Mouse (Mus musculus) layer of hippocampus, adult 9-10 months (tissue): ENCODE results near the gene Il1rapl1.
"Not testable (repeated sequence)": the region's sequence is repeated elsewhere in the genome, so short reads cannot be mapped to it uniquely, and the experiment has no call there.

ENCODE experiments used
- DNase-seq: peaks from one replicate; pipeline ENCODE4 v3.0.0; 2022; ENCODE audit warnings: low spot score

The Il1rapl1 gene

DNA sequence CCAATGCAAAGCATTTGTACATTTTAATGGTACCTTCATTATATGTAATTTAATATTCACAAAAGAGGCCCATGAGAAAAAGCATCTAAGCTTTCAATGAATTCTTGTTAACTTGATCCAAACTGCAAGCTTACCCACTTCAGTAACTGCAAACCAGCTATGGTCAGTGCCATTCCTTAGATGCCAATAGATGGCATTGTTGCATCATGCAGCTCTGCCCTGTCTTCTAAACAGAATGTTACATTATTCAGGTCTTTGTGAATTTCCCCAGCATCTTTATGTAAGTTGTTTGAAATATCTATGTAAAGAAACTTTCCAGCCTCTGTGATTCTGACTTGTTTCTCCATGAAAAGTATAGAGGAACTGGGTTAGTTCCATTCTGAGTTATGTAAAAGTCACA is 514.5 kb downstream of the Il1rapl1 start:
- peak; percentile 9 for DNase-seq

DNA sequence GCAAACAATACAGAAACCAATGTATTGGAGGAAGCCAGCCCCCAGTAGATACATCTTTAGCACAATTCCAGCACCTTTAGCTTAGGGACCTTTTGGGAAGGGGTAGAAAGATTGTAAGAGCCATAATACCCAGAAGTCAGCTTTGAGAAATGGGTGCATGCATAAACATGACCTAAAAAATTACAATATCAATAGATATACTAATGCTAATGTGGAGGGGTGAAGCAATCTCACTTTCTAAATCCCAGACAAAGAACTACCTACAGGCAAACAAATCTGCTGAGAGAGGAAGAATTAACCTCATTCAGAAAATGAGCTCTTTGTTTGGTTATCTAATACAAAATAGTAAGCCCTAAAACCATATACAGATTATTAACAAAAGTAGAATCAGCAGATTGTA is 607.4 kb downstream of the Il1rapl1 start:
- DNase-seq = no peak

DNA sequence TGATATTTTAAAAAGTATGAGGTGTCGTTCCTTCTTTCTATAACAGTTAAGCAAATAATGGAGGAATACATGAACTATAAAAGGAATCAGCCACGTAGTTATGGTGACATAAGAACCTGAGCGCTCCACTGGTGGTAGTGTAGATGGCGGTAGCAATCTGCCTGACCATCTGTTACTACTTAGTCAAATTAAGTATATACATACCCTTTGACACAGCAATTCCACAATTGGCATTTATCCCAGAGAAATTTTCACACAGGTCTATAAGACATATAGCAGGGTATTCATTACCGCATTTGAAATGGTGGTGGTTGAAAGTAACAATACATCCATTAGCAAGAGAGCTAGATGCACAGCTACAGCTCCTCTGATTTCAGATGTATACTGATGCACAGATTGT is 612.8 kb downstream of the Il1rapl1 start:
- DNase-seq = no peak

DNA sequence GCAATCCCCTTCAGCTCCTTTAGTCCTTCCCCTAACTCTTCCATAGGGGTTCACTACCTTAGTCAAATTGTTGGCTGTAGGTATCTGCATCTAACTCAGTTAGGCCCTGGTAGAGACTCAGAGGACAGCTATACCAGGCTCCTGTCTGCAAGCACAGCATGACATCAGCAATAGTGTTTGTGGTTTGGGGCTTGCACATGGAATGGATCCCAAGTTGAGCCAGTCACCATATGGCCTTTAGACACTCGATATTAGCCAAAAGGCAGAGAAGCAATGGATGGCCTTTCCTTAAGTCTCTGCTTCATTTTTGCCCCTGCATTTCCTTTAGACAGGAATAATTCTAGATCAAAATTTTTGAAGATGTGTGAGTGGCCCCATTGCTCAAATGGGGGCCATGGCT is 632.0 kb downstream of the Il1rapl1 start:
- DNase-seq = no peak

DNA sequence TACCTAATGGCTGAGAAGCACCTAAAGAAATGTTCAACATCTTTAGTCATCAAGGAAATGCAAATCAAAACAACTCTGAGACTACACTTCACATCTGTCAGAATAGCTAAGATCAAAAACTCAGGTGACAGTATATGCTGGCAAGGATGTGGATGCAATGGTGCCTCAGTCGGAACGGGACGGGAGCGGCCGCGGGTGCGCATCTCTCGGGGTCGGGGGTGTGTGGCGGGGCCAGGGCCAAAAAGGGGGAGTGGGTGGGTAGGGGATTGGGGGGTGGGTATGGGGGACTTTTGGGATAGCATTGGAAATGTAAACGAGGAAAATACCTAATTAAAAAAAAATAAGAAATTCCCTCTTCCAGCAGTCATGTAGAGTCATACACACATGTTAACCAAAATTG is 877.3 kb downstream of the Il1rapl1 start:
- DNase-seq = not testable (repeated sequence)

DNA sequence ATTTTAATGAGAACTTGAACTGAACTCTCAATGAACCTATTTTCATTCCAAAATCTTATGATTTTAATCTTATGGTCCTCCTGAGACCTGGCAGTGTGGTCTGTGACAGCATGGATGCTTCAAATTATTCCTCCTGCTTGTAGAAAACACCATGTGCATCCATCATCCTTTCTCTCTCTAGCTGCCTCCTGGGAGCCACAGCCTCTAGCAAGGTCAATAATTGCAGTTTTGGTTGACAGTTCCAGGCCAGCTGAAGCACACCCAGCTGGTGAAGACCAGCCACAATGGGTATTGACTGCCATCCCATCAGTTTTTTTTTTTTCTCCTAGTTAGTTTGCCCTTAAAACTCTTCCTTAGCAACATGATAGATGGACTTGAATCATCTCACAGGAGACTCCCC is 890.2 kb downstream of the Il1rapl1 start:
- DNase-seq = no peak

DNA sequence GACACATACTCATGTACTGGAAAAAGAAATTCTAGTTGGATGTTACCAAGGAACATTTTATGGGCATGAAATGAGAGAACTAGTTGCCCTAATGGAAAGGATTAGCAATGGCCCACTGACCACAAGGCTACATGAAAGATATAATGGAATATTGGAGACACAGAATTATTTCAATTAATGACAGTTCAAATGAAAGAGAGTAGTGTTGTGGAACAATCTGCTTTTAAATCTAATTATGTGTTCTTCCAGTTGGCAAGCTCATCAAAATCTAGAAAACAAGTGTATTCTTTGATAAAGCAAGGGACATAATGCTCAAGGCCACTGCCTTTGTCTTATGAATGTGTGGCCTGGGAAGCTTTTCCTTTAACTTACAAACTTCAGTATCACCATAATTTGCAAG is 1113.1 kb downstream of the Il1rapl1 start:
- DNase-seq = no peak

DNA sequence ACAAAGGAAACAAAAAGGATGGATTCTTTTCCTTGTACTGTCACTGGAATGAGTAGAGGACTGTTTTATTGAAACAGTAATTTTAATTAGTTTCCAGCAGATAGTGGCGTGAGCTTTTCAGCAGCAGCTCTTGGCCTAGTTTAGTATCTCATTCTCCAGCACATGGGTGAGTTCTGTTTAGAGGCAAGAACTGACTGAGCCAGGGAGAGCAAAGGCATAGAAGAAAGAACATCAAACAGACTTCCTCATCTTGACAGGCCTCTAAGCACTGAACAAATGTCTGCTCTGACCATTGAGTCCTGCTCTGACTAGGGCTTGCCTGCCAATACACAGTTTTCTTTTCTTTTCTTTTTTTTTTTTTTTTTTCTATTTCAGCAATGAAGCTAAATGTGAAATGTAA is 1160.3 kb downstream of the Il1rapl1 start:
- no peak for DNase-seq

DNA sequence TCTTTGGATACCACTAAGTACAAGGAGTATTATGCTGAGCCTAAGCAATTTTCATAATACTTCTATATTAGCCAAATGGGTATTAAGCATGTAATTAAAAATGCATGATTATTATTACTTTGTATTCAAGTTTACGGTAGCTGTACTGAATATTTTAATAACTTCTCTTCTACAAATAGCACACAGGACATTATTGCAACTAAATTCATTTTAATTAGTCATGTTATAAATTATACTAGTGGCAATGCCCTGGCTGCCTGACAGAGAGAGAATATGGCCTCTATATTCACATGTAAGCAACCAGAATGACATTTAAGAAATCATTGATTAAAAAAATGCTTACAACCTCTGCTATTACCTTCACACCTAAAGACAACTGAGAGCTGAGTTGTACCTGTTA is 1160.8 kb downstream of the Il1rapl1 start:
- DNase-seq = no peak

DNA sequence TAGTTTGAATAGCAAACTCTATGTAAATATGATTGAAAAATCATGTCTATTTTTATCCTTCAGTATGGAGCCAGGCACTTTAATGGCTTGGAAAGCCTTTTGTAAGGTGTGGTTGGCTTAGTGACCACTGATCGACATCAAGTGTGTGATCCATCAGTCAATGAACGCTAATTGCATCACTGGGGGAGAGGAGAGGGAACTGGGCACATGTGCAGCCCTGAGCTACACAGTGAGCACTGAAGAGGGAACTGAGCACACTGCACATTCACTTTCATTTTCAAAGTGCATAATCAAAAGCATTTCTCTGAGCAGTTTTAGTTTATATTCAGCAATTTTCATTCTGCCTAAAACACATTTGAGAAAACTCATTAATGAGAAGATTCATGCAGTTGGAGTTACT is 1164.5 kb downstream of the Il1rapl1 start:
- DNase-seq = no peak

DNA sequence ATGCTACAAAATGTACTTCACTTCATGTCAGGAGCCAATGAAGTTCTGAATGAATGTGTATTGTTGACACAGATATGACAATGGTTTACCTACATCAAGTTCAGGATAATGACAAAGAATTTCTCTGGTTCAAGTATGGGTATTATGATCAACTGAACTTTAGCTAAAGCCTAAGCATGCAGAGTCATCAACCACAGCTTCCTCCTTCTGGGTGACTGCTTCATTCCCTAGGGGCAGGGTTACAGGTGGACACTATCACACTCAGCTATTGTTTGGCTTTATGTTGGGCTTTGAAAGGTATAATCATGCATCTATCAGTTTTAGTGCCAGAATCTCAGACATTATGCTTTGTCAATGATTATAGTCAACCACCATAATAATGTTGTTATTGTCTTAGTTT is 1166.3 kb downstream of the Il1rapl1 start:
- no peak for DNase-seq

DNA sequence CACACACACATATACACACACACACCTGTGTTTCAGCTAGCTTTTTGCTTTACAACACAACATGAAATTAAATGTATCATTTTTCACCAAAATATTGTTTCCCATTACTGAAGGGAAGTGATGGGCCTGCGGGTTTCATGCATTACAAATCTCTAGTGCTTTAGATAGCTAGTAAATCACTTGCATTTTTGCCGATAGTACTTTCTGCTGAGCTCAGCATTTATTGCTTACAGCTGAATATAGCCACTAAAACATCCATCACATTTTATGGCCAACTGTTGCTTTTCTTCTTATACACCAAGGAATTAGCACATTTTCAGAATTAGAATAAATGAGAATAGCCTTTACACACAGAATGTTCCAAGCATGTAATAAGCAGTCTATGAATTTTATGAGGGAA is 1260.6 kb downstream of the Il1rapl1 start:
- no peak for DNase-seq

DNA sequence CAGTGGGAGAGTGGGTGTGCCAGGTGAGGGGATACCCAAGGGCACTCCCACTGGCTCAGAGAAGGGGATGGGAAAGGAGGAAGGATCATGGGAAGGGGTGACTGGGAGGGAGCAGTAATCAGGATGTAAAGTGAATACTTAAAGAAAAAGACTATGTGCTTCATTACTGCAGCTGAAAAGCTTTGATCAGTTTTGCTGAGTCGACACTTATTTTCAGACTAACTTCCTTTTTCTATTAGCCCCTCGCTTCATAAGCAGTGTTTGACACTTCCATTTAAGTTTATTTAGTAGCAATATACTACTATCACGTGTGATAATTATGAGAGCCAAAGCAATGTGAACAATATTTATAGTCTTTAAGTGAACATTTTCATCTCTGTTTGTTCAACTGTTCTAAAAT is 1307.2 kb downstream of the Il1rapl1 start:
- no peak for DNase-seq

DNA sequence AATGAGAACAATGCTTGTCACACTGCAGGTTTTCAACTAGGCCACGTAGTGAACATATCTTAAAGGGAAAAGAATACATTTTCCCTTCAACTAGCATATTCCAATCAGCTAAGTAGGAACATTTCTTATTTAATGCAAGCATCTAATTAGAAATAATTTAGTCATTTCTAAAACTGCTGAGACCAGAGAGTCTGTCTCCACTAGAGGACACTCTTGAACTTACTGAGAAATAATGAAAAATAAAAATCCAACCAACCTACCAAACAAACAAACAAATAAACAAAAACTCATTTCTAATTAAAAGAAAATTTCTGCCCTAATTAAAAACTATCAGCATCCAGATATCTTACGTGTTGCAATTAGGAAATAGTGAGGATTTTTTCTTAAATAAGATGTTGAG is 1312.7 kb downstream of the Il1rapl1 start:
- DNase-seq = no peak

DNA sequence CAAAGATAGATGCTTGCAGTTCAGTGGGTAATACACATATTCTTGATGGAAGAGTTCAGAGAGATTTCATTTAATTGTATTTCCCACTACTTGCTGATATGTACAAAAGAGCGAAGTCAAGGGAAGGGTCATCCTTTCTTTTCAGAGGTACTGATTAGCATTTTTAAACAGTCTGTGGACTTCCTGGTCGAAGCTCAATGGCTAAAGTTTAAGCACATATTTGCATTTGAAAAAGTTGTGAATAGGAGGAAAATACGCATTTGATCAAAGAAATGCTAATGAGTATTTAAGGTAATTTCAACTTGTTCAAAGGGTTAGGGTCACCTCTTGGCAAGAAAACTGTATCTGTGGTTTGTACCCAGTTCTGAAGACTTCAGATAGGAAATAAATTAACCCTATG is 1386.6 kb downstream of the Il1rapl1 start:
- no peak for DNase-seq
